Mouse (Mus musculus): ENCODE results near the gene Skor1. TPM values are rescaled to one million over a fixed set of nuclear protein-coding genes. Genes with fewer than 3 reads are reported as not detected.
A peak's percentile ranks its signal among the peaks of the same experiment; 100 is the strongest.

The Skor1 gene
- polyA plus RNA-seq, 1 experiment from 2014 or later = not detected

GRCm38 (mm10) chr9:63123451-63124438, 25.0 kb downstream of the Skor1 start:
- Histone ChIP-seq H3K9me3 (no peaks in the 10 kb centered on the region), H3K27ac (peak overlapping the region; percentile 52), H3K4me2 (replicated peaks) (peak overlapping the region; percentile 94), H3K4me1 (replicated peaks) (no peaks in the 10 kb centered on the region), H3K9ac (peak overlapping the region; percentile 53), H3K36me3 (no peaks in the 10 kb centered on the region), H3K4me3 (replicated peaks) (peak overlapping the region; percentile 44), H3K27me3 (replicated peaks) (no peaks in the 10 kb centered on the region)
- WGBS = 5% methylated on average over 30 of the region's 30 CpGs
- ATAC-seq = peak; percentile 98

- no peak overlapping the region for H3K4me2 ChIP-seq (replicated peaks)
- no peaks in the 10 kb centered on the region for H3K9me3 ChIP-seq
- H3K4me3 ChIP-seq (replicated peaks) = no peak overlapping the region
- no peak for ATAC-seq
- H3K4me1 ChIP-seq (replicated peaks) = no peaks in the 10 kb centered on the region
- no peaks in the 10 kb centered on the region for H3K36me3 ChIP-seq
- no peak overlapping the region for H3K9ac ChIP-seq
- H3K27ac ChIP-seq = no peak overlapping the region
- WGBS = 62% methylated on average over 8 of the region's 8 CpGs
- H3K27me3 ChIP-seq (replicated peaks) = no peaks in the 10 kb centered on the region
These were observed 26.5 kb downstream of the Skor1 start for GRCm38 (mm10) chr9:63122161-63122833.

DNA sequence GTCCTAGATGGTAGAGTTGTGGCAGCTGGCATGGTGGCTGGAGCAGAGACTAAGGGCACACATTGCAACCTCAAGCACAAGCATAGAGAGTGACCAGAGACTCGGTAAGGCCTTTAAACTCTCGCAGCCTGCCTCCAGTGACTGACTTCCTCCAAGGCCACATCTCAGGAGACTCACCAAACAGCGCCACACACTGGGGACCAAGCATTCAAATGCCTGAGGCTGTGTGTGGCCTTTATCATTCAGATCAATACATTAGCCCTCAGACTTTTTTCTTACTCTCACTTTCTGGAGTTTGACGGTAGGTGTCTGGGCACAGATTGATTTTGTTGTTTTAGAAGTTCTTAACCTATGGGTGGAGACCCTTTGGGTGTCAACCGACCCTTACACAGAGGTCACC, 30.4 kb downstream of the Skor1 start:
- Histone ChIP-seq H3K4me1 (replicated peaks) (peaks cover 2% of the 10 kb centered on the region; the same call in 1 of the 2 replicates), H3K36me3 (no peaks in the 10 kb centered on the region), H3K9ac (no peak overlapping the region), H3K27me3 (replicated peaks) (no peaks in the 10 kb centered on the region), H3K4me2 (replicated peaks) (no peak overlapping the region), H3K4me3 (replicated peaks) (no peak overlapping the region), H3K9me3 (no peaks in the 10 kb centered on the region), H3K27ac (no peak overlapping the region)
- 68% methylated on average over 5 of the region's 5 CpGs for WGBS
- ATAC-seq = no peak

- 69% methylated on average over 3 of the region's 3 CpGs for WGBS
- no peak overlapping the region for H3K27ac ChIP-seq
- H3K9me3 ChIP-seq = no peaks in the 10 kb centered on the region
- no peak overlapping the region for H3K4me2 ChIP-seq (replicated peaks)
- H3K4me3 ChIP-seq (replicated peaks) = no peak overlapping the region
- peaks cover 17% of the 10 kb centered on the region for H3K4me1 ChIP-seq (replicated peaks)
- no peaks in the 10 kb centered on the region for H3K36me3 ChIP-seq
- H3K9ac ChIP-seq = no peak overlapping the region
- ATAC-seq = no peak
- no peaks in the 10 kb centered on the region for H3K27me3 ChIP-seq (replicated peaks)
These were observed 36.2 kb downstream of the Skor1 start for GRCm38 (mm10) chr9:63112514-63112913.

- Histone ChIP-seq H3K9me3 (no peaks in the 10 kb centered on the region), H3K4me3 (replicated peaks) (peak overlapping the region; percentile 56), H3K4me2 (replicated peaks) (peak overlapping the region; percentile 67), H3K9ac (no peak overlapping the region), H3K4me1 (replicated peaks) (peaks cover 15% of the 10 kb centered on the region), H3K27ac (peak overlapping the region; percentile 97), H3K36me3 (no peaks in the 10 kb centered on the region), H3K27me3 (replicated peaks) (no peaks in the 10 kb centered on the region)
- ATAC-seq = no peak
- 1% methylated on average over 2 of the region's 2 CpGs for WGBS
These were observed 39.0 kb downstream of the Skor1 start for GRCm38 (mm10) chr9:63109782-63110087.

DNA sequence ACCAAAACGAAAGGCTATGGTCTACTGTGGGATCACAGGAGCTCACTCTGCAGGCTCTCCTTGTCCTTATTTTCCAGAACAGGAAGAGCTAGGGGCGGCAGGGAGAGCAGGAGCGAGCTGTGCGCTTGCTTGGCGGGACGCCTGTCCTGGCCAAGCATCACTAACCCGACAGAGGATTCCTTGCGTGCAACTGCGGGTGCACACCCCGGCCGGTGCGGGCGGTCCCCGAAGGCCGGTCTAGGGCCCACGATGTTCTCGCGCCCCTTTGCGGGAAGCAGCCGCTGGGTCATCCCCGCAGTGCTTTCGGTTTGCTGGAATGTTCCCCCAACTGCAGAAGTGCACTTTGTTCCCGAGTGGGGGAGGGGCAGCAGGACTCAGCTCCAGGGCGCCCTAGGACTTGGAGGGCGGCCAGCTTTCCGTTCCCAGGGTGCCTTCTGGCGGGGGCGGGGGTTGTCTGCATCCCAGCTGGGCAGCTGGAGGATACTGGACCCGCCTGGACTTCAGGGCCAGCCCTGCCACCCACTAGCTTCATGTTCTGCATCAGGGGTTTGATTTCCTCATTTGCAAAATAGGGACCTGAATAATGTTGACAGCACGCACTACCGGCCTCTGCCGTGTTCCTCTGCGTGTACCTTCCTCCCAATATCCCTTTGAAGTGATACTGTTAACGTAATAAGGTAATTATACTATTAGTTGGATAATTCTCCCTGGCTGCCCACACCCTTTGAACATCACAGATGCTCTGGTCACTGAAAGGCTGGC, 39.6 kb downstream of the Skor1 start:
- peak; percentile 94 for ATAC-seq
- Histone ChIP-seq H3K4me3 (replicated peaks) (peak overlapping the region; percentile 56), H3K27ac (peak overlapping the region; percentile 97), H3K36me3 (no peaks in the 10 kb centered on the region), H3K4me1 (replicated peaks) (peaks cover 15% of the 10 kb centered on the region), H3K9ac (peak overlapping the region; percentile 63), H3K4me2 (replicated peaks) (peak overlapping the region; percentile 67), H3K9me3 (no peaks in the 10 kb centered on the region), H3K27me3 (replicated peaks) (no peaks in the 10 kb centered on the region)
- WGBS = under 1% methylated on average over 34 of the region's 34 CpGs

GRCm38 (mm10) chr9:63108580-63108979, 40.2 kb downstream of the Skor1 start:
- peaks cover 15% of the 10 kb centered on the region for H3K4me1 ChIP-seq (replicated peaks)
- peak overlapping the region; percentile 67 for H3K4me2 ChIP-seq (replicated peaks)
- peak overlapping the region; percentile 56 for H3K4me3 ChIP-seq (replicated peaks)
- 22% methylated on average over 4 of the region's 4 CpGs for WGBS
- peak overlapping the region; percentile 97 for H3K27ac ChIP-seq
- peak overlapping the region; percentile 63 for H3K9ac ChIP-seq
- H3K27me3 ChIP-seq (replicated peaks) = no peaks in the 10 kb centered on the region
- no peaks in the 10 kb centered on the region for H3K9me3 ChIP-seq
- H3K36me3 ChIP-seq = no peaks in the 10 kb centered on the region
- ATAC-seq = peak; percentile 46

DNA sequence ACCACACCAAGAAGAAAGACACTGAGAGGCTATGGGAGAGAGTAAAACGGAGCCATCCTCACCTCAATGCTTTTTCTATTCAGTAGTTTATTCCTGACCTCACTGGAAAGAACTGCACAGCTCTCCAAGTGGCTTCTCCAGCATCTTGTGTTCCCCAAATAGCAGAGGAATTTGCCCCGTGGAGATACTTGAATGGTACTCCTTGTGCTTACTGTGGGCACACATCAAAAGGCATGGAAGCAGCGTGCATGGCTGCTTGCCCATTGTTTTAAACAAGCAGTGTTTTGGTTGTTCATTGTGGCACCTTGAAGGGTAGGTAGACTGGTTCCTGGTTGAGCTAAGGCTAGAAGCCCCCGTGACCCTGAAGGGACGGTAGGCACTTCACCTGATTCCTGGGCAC, 48.1 kb downstream of the Skor1 start:
- Histone ChIP-seq H3K36me3 (no peaks in the 10 kb centered on the region), H3K4me3 (replicated peaks) (no peak overlapping the region), H3K27ac (no peak overlapping the region), H3K4me1 (replicated peaks) (no peaks in the 10 kb centered on the region), H3K9me3 (no peaks in the 10 kb centered on the region), H3K9ac (no peak overlapping the region), H3K4me2 (replicated peaks) (no peak overlapping the region), H3K27me3 (replicated peaks) (no peaks in the 10 kb centered on the region)
- no peak for ATAC-seq
- 92% methylated on average over 5 of the region's 5 CpGs for WGBS

GRCm38 (mm10) chr9:63099876-63100275, 48.9 kb downstream of the Skor1 start:
- H3K27me3 ChIP-seq (replicated peaks) = no peaks in the 10 kb centered on the region
- H3K36me3 ChIP-seq = no peaks in the 10 kb centered on the region
- no peak overlapping the region for H3K4me3 ChIP-seq (replicated peaks)
- no peak for ATAC-seq
- H3K27ac ChIP-seq = no peak overlapping the region
- H3K9me3 ChIP-seq = no peaks in the 10 kb centered on the region
- no peak overlapping the region for H3K9ac ChIP-seq
- no peaks in the 10 kb centered on the region for H3K4me1 ChIP-seq (replicated peaks)
- H3K4me2 ChIP-seq (replicated peaks) = no peak overlapping the region

- Histone ChIP-seq H3K9ac (no peak overlapping the region), H3K4me3 (replicated peaks) (no peak overlapping the region), H3K9me3 (no peaks in the 10 kb centered on the region), H3K27ac (no peak overlapping the region), H3K4me2 (replicated peaks) (no peak overlapping the region), H3K27me3 (replicated peaks) (no peaks in the 10 kb centered on the region), H3K36me3 (no peaks in the 10 kb centered on the region), H3K4me1 (replicated peaks) (no peaks in the 10 kb centered on the region)
- ATAC-seq = no peak
- 85% methylated on average over 4 of the region's 4 CpGs for WGBS
These were observed 49.4 kb downstream of the Skor1 start for GRCm38 (mm10) chr9:63099344-63099743.

DNA sequence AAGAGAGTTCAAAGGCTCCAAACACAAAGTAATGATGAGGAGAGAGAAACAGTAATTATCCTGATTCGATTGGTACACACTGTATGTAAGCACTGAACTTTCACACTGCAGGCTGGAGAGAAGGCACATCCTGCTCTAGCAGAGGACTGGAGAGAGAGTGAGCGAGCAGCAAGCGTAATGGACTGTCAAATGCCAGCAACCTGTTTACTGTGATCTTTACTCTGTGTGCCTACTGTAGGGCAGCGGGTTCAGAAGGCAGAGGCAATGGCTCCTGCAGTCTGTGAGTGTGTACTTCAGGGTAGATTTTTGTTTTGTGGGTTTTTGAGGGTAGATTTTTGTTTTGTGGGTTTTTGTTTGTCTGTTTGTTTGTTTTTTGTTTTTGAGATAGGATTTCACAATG, 49.9 kb downstream of the Skor1 start:
- Histone ChIP-seq H3K4me1 (replicated peaks) (no peaks in the 10 kb centered on the region), H3K9me3 (no peaks in the 10 kb centered on the region)

DNA sequence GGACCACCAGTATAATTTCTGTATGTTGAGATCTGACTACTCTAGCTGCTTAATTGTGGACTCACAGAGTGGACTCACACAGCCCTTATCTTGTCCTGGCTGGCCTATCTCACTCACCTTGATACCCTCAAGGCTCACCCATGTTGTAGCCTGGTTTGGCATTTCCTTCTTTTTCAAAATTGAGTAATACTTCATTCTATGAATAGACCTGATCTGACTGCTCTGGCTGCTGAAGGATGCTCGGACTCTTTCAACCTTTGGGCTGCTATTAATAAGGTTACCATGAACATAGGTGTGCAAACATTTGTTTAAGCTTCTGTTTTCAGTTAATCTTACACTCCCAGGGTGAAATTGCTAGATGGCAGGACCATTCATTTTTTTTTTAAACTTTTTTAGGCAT, 51.6 kb downstream of the Skor1 start:
- H3K9me3 ChIP-seq = no peaks in the 10 kb centered on the region
- no peak for ATAC-seq
- no peak overlapping the region for H3K9ac ChIP-seq
- 67% methylated on average over 1 of the region's 1 CpGs for WGBS
- no peaks in the 10 kb centered on the region for H3K36me3 ChIP-seq
- no peaks in the 10 kb centered on the region; the same call in 1 of the 2 replicates for H3K4me1 ChIP-seq (replicated peaks)
- no peak overlapping the region for H3K4me3 ChIP-seq (replicated peaks)
- H3K27me3 ChIP-seq (replicated peaks) = no peaks in the 10 kb centered on the region
- H3K27ac ChIP-seq = no peak overlapping the region
- no peak overlapping the region for H3K4me2 ChIP-seq (replicated peaks)

More for the DNA sequence above, 49.9 kb downstream of the Skor1 start:
- ATAC-seq = no peak
- Histone ChIP-seq H3K4me3 (replicated peaks) (no peak overlapping the region), H3K9ac (no peak overlapping the region), H3K27me3 (replicated peaks) (no peaks in the 10 kb centered on the region), H3K4me2 (replicated peaks) (no peak overlapping the region), H3K27ac (no peak overlapping the region), H3K36me3 (no peaks in the 10 kb centered on the region)
- 69% methylated on average over 4 of the region's 4 CpGs for WGBS
